Mouse (Mus musculus): ENCODE data around the gene Olfr275.
"Not testable (repeated sequence)": the region's sequence is repeated elsewhere in the genome, so short reads cannot be mapped to it uniquely, and the experiment has no call there.

The Olfr275 gene

DNA sequence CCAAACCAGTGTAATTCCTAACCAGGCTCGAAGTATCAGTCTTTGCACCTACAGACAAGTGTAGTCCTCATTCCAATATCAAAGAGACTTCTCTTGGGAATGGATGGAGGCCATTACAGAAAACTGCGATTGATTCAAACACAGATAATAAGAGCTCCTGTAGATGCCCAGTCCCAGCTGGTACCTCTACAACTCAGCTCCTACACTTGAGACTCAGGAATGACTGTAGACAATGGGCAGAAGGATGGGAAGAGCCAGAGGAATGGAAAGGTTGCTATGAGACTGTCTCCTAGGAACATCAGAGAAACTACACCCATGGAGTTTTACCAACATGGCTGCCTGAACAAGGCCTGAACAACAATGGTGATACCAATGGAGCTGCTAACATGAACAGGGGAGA, at the start of gene Olfr275:
TSS of gene Olfr275 (plus strand) at position 301 of the 400 bp plus-strand sequence.
- DNase-seq, result no peak

GRCm38 (mm10) chr4:52765612-52766011, 48.8 kb upstream of the Olfr275 start:
- DNase-seq, result peak; percentile 14

DNA sequence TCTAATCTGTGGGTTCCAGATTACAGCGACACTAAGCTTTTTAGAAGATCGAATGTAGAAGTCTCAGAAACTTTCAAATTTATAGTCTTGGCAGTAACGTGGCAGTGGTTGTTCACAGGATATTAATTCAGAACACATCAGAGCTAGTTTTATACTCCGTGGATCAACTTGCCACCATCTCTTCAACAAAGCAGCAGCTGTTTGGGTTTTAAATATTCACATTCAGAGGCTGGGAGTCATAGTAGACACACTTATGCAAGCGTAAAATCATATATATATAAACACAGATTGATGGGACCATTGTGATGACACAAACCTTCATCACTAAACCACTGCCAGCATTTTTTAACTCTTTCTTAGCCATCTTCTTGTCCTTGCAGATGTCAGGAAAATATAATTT, 42.2 kb upstream of the Olfr275 start:
- DNase-seq, result no peak

DNA sequence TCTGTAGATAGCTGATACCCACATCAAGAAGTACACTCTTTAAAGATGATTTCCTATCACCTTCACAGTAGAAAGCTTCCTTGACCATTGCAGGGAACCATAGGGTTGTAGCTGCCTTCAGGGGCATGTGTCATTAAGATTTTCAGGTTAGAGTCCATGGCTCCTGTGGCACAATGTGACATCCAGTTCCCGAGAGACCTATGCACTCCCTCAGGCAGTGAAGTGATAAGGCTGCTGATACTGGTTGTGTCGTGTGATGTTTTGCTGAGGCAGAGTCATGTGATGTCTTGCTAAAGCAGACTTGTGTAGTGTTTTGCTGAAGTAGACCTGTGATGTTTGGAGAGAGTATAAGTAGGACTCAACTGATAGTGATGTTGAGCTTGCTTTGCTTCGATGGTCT, 14.4 kb upstream of the Olfr275 start:
- DNase-seq, result no peak

- no peak for DNase-seq
These were observed 2.5 kb upstream of the Olfr275 start for GRCm38 (mm10) chr4:52811871-52812270.

GRCm38 (mm10) chr4:52821375-52821774, 7.0 kb downstream of the Olfr275 start:
- DNase-seq, result no peak

GRCm38 (mm10) chr4:52845411-52845810, 31.0 kb downstream of the Olfr275 start:
- not testable (repeated sequence) for DNase-seq

GRCm38 (mm10) chr4:52849039-52849635, 34.7 kb downstream of the Olfr275 start:
- DNase-seq, result no peak

DNA sequence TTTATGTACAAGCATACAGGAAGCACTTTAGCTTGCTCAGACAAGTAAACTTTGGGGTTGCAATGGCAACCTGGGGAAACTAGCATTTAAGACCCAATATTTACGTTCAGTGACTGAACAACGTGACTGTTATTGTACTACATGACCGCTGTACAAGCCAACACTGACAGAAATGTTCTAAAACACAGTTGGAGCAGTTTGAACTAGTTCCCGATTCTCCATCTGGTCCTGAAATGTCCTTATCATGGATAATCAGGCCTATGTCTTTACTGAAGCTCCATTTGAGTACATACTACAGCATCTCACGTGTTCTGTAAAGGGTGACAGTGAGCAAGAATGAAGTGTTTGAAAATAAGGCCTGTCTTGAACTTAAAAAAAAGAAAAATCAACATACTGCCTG, 35.3 kb downstream of the Olfr275 start:
- DNase-seq, result no peak

GRCm38 (mm10) chr4:52859136-52859535, 44.7 kb downstream of the Olfr275 start, which contains the start of gene Olfr273:
Gene Olfr273, minus strand, starts transcription at chr4:52859236.
- no peak for DNase-seq

DNA sequence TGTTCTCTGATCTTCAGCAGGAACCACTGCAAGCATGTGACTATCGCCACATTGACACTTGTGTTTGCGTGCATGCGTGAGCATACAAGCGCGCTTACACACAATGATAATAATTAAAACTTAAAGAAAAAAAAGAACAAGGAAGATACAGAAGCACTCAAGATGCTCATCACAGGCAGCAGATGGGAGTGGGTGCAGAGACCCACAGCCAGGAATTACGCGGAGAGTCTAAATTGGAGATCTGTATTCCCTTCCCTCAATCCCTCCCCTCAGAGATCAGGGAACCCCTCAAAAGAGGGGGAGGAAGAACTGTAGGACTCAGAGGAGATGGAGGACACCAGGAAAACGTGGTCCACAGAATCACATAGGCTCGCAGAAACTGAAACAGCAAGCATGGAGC, 49.8 kb downstream of the Olfr275 start:
- no peak for DNase-seq

Data from kidney, postnatal 10 days (tissue).